Mouse (Mus musculus) thymus, adult 2 months (tissue): Measurements from ENCODE around the gene Ufc1.

Source experiments
- CTCF ChIP-seq: fragments of 200-500 bp; IDR thresholded peaks from 2 replicates; pipeline ENCODE4 v1.5.1; 2012; ENCODE audit warnings: mild to moderate bottlenecking, control low read depth, low read length, moderate library complexity, borderline replicate concordance; ENCODE audit not compliant: control insufficient read depth, poor library complexity, insufficient read depth; ENCODE audit errors: extremely low read depth
- POLR2A ChIP-seq: fragments of 200-500 bp; IDR thresholded peaks from 2 replicates; pipeline ENCODE4 v1.6.1; 2012; ENCODE audit warnings: mild to moderate bottlenecking, low read length, control low read depth, moderate library complexity; ENCODE audit not compliant: control insufficient read depth, poor library complexity, insufficient read depth; ENCODE audit errors: extremely low read depth

- TF ChIP-seq CTCF = no peak
- TF ChIP-seq POLR2A = no peak
Observed at GRCm38 (mm10) chr1:171247453-171247841, 47.4 kb downstream of the Ufc1 start.
